Mouse (Mus musculus): ENCODE data around the gene Fbxo48.

The Fbxo48 gene

DNA sequence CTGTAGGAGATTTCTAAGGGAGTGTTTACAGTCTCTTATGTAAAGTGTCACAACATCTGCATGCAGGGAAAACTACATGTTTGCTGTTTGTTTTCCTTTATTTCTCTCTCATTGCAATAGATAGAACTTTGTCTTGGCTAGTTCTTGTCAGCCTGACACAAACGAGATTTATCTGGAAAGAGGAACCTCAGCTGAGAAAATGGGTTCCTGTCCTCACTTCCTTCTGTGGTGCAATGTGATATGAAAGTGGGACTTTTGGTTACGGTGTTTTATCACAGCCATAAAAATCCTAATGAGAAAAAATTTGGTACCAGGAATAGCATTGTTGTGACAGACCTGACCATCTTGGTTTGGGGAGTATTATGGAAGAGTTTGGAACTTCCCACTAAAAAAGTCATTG, 18.5 kb downstream of the Fbxo48 start:
- no peak for DNase-seq (ENCODE audit: low read depth in 1 of 2, low spot score in 2 of 2)

DNA sequence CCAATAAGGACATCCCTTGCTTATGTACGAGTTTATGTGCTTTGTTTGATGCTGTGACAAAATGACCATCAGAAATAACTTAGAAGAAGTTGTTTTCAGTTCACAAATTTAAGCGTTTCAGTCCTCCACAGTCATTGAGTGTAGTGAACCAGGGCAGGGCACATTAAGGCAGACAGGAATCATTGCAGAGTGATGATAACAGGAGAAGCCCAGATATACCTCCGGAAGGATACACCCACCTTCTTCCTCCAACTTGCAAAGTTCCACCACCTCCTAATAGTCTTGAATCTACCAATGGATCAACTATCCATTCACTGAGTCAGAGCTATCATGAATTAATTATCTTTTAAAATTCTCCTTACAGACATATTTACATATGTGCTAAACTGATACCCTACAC, 20.9 kb downstream of the Fbxo48 start:
- no peak for DNase-seq (ENCODE audit: low read depth in 1 of 2, low spot score in 2 of 2)

DNA sequence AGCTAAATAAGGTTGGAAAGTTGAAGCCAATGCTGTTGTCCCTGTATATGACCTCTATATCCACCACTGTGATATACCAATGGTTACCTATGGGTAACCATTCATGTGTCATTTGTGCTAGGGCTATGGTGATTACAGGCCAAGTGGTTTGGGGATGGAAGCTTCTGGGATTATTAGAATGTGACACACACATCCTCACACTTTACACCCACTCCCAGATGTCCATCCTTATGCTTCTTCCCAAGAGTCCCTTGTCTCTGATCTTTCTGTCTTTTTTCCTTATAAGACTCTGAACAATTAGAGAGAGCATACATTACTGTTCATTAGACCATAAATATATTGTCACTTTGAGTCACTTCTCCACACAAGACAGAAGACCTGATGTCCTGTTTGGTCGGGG, 21.9 kb downstream of the Fbxo48 start:
- DNase-seq (ENCODE audit: low read depth in 1 of 2, low spot score in 2 of 2): no peak

DNA sequence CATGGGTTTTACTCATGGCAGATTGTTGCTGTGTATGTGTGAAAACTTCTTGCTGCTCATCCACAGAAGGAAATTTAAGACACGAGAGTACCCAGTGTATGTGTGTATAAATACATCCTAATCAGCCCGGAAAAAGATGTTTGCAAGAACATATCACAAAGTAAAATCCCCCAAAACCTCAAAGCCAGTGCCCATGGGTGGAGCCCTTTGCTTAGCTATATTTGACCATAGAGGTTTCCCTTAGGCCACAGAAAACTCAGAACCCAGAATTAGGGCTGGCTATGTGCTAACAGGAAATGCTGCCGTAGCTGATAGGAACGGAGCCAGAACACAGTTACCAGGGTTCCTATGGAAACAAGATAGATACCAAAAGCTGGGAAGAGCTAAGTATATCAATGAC, 25.8 kb downstream of the Fbxo48 start:
- DNase-seq (ENCODE audit: low read depth in 1 of 2, low spot score in 2 of 2): no peak

DNA sequence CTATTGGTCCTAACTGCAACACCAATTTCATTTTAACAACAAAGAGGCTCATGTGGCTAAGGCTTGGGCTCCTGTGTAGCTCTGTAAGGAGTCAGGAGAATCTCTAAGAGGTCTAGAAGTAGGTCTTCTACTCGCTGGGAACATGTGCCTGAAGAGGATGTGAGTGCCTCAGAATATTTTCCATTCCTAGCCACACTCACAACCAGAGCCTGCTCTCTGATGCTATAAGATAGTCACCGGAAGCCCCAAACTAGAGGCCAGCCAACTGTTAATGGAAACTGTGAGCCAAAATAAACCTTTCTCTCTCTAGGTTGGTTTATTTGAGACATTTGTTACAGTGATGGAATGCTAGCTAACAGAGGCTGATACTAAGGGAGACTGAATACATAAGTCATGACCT, 26.4 kb downstream of the Fbxo48 start:
- DNase-seq (ENCODE audit: low read depth in 1 of 2, low spot score in 2 of 2): no peak

DNA sequence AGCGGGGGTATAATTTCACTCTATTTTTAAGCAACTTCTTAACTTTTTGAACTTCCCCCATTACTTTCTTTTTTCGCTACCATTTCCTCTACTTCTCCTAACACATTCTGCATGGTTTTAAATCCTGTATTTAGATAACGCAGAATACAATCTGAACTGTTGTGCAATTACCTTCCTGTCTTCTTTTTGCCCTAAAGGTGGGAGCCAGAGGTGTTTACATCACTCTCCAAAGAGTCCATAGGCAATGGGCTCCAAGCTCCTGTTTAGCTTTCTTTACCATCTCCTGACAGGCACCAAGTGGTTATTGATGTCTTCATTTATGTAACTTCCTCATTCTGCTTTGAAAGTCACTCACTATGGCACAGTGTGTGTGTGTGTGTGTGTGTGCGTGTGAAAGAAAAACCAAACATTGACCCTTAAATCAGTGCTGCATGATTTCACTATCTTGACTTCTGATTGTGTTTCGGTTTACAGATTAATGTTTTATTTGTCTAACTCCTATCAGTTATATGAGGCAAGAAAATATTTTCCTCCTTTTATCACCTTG, 27.1 kb downstream of the Fbxo48 start:
- DNase-seq (ENCODE audit: low read depth in 1 of 2, low spot score in 2 of 2): no peak

DNA sequence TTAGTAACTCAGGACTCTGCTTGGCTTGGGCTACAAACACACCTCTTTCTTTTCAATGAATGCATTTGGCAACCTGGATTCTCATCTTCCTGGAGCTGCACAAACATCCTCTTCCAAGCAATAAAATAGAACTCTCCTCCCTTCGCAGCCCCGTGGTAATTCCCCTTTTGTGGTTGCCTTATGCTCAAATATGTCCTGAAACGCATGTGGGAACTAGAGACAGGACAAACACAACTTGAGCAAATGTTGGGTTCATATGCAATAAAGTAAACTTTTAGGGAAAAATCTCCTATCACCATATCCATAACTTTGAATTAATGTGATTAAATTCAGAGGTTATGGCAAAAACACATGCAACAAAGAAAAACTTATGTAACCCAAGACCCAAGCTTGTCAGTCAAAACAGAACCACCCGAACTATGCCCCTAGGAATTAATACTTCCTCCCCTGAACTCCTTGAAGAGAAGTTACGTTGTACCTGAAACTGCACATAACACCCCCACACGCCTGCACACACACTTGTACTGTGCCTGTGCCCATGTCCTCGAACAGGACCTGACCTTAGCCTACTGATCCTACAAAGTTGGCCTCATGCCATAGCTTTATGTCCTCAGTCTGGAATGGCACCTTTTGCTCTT, 35.5 kb downstream of the Fbxo48 start:
- DNase-seq (ENCODE audit: low read depth in 1 of 2, low spot score in 2 of 2): peak in 1 of 2 experiments; percentile 8

DNA sequence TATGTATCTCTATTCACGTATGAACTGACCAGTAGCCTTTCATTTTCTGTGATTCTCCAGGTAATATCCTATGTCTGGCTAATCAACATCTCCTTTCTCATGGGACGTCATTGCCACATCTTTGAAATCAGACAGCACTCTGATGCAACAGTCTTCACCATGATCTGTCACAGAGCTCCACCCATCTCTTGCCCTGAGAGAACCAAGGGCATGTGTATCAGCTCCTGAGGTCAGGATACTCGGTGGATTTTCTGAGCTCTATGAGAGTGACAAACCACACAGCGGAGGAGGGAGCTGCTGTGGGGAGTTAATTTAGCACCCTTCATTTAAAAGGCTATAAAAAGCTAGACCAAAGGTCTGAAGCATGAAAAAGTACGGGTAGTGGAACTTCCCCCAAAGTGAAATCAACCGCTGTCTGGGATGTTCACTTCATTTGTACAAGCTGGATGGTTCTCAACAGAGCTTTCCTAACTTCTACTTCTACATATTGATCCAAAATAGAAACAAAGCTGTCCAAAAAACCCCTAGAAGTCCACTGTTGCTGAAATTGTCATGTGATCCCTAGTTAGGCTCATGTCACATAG, 36.7 kb downstream of the Fbxo48 start:
- peak in 1 of 2 experiments; percentile 18 for DNase-seq (ENCODE audit: low read depth in 1 of 2, low spot score in 2 of 2)

DNA sequence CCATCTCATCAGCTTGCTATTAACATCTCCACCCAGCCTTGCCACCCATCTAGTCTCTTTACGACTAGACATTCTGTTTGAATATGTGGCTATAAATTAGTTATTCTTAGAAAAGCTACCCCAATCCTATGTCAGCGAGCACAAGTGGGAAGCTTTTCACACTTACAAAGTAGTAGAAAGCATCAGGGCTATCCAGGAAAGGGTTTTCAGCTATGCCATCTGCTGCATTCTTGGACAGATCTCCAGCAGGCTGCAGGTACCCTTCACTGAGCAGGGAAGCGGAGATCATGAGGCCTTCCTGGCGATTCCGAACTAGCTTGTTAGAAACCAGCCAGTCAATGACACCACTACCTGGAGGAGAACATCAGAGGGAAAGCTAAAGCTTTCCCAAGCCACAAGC, 38.7 kb downstream of the Fbxo48 start:
- DNase-seq (ENCODE audit: low read depth in 1 of 2, low spot score in 2 of 2): no peak

DNA sequence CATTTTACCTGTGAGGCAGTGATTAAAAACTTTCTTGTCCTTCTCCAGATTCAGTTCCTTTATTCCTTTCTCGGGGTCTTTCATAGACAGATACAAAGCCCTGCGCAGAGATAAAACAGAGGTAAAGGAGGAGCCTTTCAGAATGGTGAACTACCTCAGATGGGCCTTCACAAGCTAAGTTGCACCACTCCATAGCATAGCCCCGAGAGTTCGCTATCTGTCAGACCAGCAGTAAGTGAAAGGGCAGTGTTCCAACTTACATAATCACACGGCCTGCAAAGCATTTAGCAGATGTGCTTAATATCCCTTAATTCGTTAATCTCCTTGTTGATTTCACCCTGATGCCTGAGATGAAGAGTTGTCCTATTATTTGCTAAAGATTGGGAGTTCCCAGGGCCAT, 41.7 kb downstream of the Fbxo48 start:
- DNase-seq (ENCODE audit: low read depth in 1 of 2, low spot score in 2 of 2): no peak

DNA sequence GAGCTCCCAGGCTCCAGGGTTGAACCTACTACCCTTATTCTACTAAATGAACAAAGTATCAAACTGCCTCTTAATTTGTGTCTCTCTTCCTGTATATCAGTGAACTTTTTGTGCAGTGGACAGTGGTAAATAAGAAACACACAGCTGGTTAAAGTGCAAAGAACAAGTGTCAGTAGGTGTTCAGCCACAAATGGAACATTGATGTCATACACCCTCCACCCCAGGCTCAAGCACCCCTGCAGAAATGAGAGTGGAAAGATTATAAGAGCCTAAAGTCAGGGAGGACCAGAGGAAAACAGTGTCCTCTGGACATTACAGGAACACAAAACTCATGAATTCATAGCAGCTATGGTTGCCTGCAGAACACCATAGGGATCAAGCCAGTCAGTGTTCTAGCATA, 45.6 kb downstream of the Fbxo48 start:
- no peak for DNase-seq (ENCODE audit: low read depth in 1 of 2, low spot score in 2 of 2)

DNA sequence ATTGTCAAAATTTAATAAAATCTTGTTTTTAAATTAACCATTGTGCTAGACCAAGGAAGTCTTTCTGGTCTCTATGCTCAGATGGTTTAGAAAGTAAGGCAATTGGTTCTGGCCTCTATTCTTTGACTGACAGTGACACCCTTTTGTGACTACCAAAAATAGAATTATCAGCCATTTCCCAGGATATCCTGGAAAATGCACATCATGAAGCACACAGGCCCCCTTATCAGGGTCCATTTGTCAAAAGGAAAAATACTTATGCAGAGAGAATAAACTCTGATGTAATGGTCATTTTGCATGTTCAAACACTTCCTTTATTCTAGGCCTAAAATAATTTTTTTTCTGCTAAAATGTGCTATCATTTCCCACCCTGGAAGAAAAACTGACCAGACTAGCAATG, 46.3 kb downstream of the Fbxo48 start:
- no peak for DNase-seq (ENCODE audit: low read depth in 1 of 2, low spot score in 2 of 2)

DNA sequence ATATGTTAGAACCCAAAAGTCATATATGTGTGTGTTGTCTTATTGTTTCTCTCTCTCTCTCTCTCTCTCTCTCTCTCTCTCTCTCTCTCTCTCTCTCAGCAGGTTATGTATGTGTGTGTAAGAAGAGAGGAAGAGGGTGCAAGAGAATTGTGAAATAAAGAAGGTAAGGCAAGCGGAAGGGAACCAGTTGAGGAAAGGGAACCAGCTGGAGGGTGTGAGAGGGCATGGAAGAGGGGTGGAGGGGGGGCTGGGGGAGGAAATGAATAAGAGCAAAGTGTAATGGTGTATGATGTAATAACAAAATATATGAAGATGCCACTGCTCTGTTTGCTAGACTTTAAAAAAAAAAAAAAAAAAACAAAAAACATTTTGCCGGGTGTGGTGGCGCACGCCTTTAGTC, 48.2 kb downstream of the Fbxo48 start:
- no peak for DNase-seq (ENCODE audit: low read depth in 1 of 2, low spot score in 2 of 2)

DNA sequence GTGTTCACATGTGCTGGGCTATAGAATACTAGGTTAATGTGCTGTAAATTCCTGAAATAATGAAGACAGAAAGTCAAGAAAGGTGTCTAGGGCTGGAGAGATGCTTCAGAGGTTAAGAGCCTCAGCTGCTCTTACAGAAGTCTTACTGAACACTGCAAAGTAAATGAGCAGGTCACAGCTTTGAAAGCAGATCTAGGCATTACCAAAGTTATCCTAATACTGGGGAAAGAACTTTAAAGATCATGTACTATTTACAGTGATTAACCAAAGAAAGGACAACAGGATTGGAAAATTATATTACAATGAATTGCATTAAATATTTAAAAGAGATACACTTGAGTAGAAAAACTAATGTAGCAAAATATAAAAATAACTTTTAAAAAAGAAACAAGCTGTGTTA, 48.8 kb downstream of the Fbxo48 start:
- no peak for DNase-seq (ENCODE audit: low read depth in 1 of 2, low spot score in 2 of 2)

DNA sequence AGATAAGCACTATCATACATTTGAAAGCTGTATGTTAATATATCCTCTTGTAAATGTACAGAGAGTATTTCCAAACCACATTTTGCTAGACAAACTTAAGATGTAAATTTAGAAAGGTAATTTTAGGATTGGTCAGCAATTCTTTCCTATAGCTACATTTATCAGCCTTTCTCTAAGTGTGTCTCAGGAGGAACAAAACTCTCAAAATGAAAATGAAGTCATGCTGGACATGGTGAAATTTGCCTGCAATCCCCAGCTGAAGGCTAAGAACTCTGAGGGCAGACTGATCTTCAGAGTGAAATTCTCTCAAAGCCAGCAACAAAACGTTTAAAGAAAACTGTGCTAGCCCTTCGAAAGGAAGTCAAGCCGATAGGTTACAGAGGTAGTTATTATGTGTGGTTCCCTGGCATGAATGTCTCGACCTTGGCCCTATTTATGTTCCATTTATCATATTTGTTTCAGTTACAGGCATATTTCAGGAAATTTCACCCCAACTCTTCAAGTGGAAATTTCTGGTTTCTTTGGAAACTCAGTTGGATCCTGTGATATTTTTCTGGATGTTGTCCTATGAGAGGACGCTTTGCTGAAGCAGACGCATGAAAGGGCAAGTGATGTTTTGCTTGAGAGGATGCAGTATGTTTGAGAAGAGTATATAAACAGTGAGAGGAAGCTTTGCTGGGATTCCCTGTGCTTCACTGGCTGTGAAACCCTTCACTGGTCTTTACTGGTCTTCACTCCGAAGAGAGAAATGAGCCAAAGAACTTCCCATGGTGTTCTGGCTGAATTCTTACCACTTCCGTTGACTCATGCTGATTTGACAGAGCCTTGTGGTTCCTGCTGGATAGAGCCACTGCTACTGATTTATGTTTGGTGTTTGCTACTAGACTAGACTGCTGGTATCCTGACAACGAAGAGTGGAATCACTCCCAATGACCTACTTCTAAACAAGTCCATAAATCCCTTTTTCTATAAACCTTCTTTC, 49.5 kb downstream of the Fbxo48 start:
- DNase-seq (ENCODE audit: low read depth in 1 of 2, low spot score in 2 of 2): peak in 1 of 2 experiments; percentile 14

DNA sequence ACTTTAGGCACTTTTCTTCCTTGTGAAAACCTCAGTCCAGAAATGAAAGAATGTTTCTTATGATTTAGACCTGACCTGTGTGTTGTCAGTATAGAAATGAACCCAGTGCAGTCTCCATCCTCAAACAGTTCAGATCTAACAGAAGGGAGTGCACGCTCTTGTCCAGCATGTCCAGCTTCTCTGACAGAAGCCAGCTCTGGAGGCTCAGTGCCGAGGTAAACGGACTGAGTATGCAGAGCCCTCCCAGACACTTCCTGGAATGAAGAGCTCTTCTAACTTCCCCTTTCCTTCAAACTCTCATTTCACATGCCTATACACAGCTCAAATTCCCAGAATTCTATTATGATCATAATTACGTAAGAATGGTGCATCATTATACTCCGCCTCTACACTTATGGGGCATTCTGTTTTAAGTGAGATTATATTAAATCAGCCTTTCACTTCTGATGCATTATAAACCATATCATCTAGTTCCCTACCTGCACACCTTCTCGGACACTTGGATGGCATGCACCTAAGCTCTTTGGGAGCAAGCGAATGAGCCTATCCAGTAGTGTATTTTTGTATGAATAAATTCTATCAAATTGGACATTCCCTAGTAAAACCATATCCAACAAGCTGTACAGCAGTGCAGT, 51.7 kb downstream of the Fbxo48 start:
- DNase-seq (ENCODE audit: low read depth in 1 of 2, low spot score in 2 of 2): no peak

DNA sequence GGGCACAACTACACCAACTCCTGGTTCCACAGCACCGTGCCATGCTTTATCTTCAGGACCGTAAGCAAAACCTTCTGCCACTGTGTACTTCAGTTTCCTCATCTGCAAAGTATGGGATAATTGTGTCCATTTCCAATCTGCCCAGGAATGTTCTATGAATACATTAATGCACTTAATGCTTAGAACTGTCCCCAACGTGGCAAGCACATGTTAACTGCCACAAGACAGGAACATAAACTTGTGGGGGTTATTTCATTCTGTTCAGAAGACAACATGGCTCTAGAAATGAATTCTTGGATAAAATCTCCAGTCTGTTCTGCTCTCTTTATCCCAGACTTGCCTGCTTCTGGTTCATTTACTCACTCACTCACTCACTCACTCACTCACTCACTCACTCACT, 52.6 kb downstream of the Fbxo48 start:
- no peak for DNase-seq (ENCODE audit: low read depth in 1 of 2, low spot score in 2 of 2)

All from monocyte, adult 2 months (primary cell).